Mouse (Mus musculus) small intestine, adult 2 months (tissue): ENCODE measurements around the gene Abcb8.

Source experiments
- CTCF ChIP-seq: fragments of 200-500 bp; IDR thresholded peaks from 2 replicates; pipeline ENCODE4 v1.5.1; 2012; ENCODE audit warnings: low read depth, mild to moderate bottlenecking, control low read depth, inconsistent platforms, low read length, moderate library complexity, mixed read lengths; ENCODE audit not compliant: insufficient replicate concordance, insufficient read length; ENCODE audit errors: extremely low read depth
- POLR2A ChIP-seq: fragments of 200-500 bp; IDR thresholded peaks from 2 replicates; pipeline ENCODE4 v1.6.1; 2012; ENCODE audit warnings: low read depth, mild to moderate bottlenecking, control low read depth, inconsistent platforms, low read length, moderate library complexity

- TF ChIP-seq POLR2A (no peak), CTCF (no peak)
Observed at GRCm38 (mm10) chr5:24392724-24393123, 739 bp upstream of the Abcb8 start.
